Mouse (Mus musculus) gastrocnemius, adult 8-10 months (tissue): ENCODE data around the gene Cnpy3. TPM values are rescaled to one million over a fixed set of nuclear protein-coding genes. Genes with fewer than 3 reads are reported as not detected.
"Not testable (repeated sequence)": the region's sequence is repeated elsewhere in the genome, so short reads cannot be mapped to it uniquely, and the experiment has no call there.

Source experiments
- DNase-seq, 2 experiments: peaks; one replicate each; pipeline ENCODE4 v3.0.0; 2022; ENCODE audit warnings: low spot score in 2 of 2
- total RNA-seq, 4 experiments: library from RNA; stranded (reverse); gene quantifications; 2 replicates each; pipeline ENCODE4 v1.2.4; 2022

Gene Cnpy3
- 1 to 10 TPM; 4.6 to 9.4 (median 6.4) TPM for total RNA-seq

GRCm38 (mm10) chr17:46751794-46752556 is at the start of gene Cnpy3:
Gene Cnpy3 (minus strand): TSS chr17:46752214.
- peak; percentile 91 to 97 for DNase-seq

GRCm38 (mm10) chr17:46801761-46802160 is 49.7 kb upstream of the Cnpy3 start:
- no peak for DNase-seq

GRCm38 (mm10) chr17:46799680-46800079 is 47.7 kb upstream of the Cnpy3 start:
- no peak for DNase-seq

- DNase-seq: no peak
These were observed 45.4 kb upstream of the Cnpy3 start for GRCm38 (mm10) chr17:46797386-46797785.

GRCm38 (mm10) chr17:46796743-46797142 is 44.7 kb upstream of the Cnpy3 start:
- DNase-seq: no peak

- DNase-seq: no peak
These were observed 40.9 kb upstream of the Cnpy3 start for GRCm38 (mm10) chr17:46792963-46793362.

- not testable (repeated sequence) for DNase-seq
These were observed 36.0 kb upstream of the Cnpy3 start for GRCm38 (mm10) chr17:46787974-46788373.

GRCm38 (mm10) chr17:46786952-46787351 is 34.9 kb upstream of the Cnpy3 start:
- DNase-seq: no peak

GRCm38 (mm10) chr17:46783222-46783565 is 31.2 kb upstream of the Cnpy3 start:
- no peak for DNase-seq

GRCm38 (mm10) chr17:46782341-46783221 is 30.6 kb upstream of the Cnpy3 start, which contains the start of gene Rpl7l1:
Gene Rpl7l1 (minus strand): TSS chr17:46782672.
- DNase-seq: peak; percentile 73 to 83

- no peak for DNase-seq
These were observed 29.9 kb upstream of the Cnpy3 start for GRCm38 (mm10) chr17:46781876-46782275.

GRCm38 (mm10) chr17:46776087-46776486 is 24.1 kb upstream of the Cnpy3 start:
- no peak for DNase-seq

- no peak for DNase-seq
These were observed 23.1 kb upstream of the Cnpy3 start for GRCm38 (mm10) chr17:46775070-46775469.

GRCm38 (mm10) chr17:46774131-46774472 is 22.1 kb upstream of the Cnpy3 start:
- no peak for DNase-seq

GRCm38 (mm10) chr17:46773278-46774130 is 21.5 kb upstream of the Cnpy3 start:
- DNase-seq: no peak

- peak; percentile 72 to 77 for DNase-seq
These were observed 20.6 kb upstream of the Cnpy3 start, which contains the start of gene 2310039H08Rik for GRCm38 (mm10) chr17:46772404-46773277. Gene 2310039H08Rik (plus strand): TSS chr17:46772635.

GRCm38 (mm10) chr17:46772038-46772403 is 20.0 kb upstream of the Cnpy3 start:
- no peak for DNase-seq

GRCm38 (mm10) chr17:46771616-46772015 is 19.6 kb upstream of the Cnpy3 start:
- DNase-seq: peak in 1 of 2 experiments; percentile 11

- no peak for DNase-seq
These were observed 19.0 kb upstream of the Cnpy3 start for GRCm38 (mm10) chr17:46771025-46771424.

- DNase-seq: no peak
These were observed 18.5 kb upstream of the Cnpy3 start for GRCm38 (mm10) chr17:46770546-46770945.
